Mouse (Mus musculus) brain, embryonic 14.5 days (tissue): ENCODE results near the gene Fbxl14. TPM values are rescaled to one million over a fixed set of nuclear protein-coding genes. Genes with fewer than 3 reads are reported as not detected.
A peak's percentile ranks its signal among the peaks of the same experiment; 100 is the strongest.
"Not testable (repeated sequence)": the region's sequence is repeated elsewhere in the genome, so short reads cannot be mapped to it uniquely, and the experiment has no call there.

Source experiments
- DNase-seq: peaks from one replicate; pipeline ENCODE4 v3.0.0-alpha.2; 2011; ENCODE audit warnings: low read depth
- CTCF ChIP-seq: fragments of 200-500 bp; IDR thresholded peaks from 2 replicates; pipeline ENCODE4 v1.5.1; 2012; ENCODE audit warnings: inconsistent platforms, mild to moderate bottlenecking, moderate library complexity, borderline replicate concordance; ENCODE audit not compliant: insufficient read depth, insufficient read length; ENCODE audit errors: extremely low read depth
- POLR2A ChIP-seq: fragments of 200-500 bp; IDR thresholded peaks from 2 replicates; pipeline ENCODE4 v1.6.1; 2012; ENCODE audit warnings: mild to moderate bottlenecking, inconsistent platforms, borderline replicate concordance; ENCODE audit not compliant: poor library complexity, insufficient read depth, insufficient read length, severe bottlenecking; ENCODE audit errors: extremely low read depth
- polyA plus RNA-seq: library from polyadenylated mRNA; depleted of rRNA; stranded (reverse); fragments of >200 nt; gene quantifications from 2 replicates; pipeline ENCODE4 v1.2.3, GENCODE M21; 2012

The Fbxl14 gene
- polyA plus RNA-seq, 1 experiment, result 57.6 TPM

- TF ChIP-seq POLR2A (no peak), CTCF (no peak)
- DNase-seq, result no peak
Observed at GRCm38 (mm10) chr6:119473446-119473845, 6.0 kb upstream of the Fbxl14 start.

GRCm38 (mm10) chr6:119473992-119474391, 5.5 kb upstream of the Fbxl14 start:
- TF ChIP-seq POLR2A (no peak), CTCF (no peak)
- DNase-seq, result no peak

GRCm38 (mm10) chr6:119475988-119476387, 3.5 kb upstream of the Fbxl14 start:
- TF ChIP-seq POLR2A, result no peak
- no peak for TF ChIP-seq CTCF
- DNase-seq, result no peak

- no peak for TF ChIP-seq POLR2A
- no peak for TF ChIP-seq CTCF
- no peak for DNase-seq
Observed at GRCm38 (mm10) chr6:119477686-119478310, 1.7 kb upstream of the Fbxl14 start.

GRCm38 (mm10) chr6:119478560-119479342, 717 bp upstream of the Fbxl14 start:
- DNase-seq, result peak; percentile 95
- TF ChIP-seq POLR2A (peak; percentile 81), CTCF (no peak)

- peak; percentile 76 for DNase-seq
- TF ChIP-seq CTCF (no peak), POLR2A (no peak)
Observed at GRCm38 (mm10) chr6:119479876-119480705, 623 bp downstream of the Fbxl14 start.

GRCm38 (mm10) chr6:119480706-119481331, 1.4 kb downstream of the Fbxl14 start:
- peak; percentile 55 for DNase-seq
- TF ChIP-seq POLR2A (no peak), CTCF (no peak)

- DNase-seq, result not testable (repeated sequence)
Observed at GRCm38 (mm10) chr6:119481741-119482390, 2.4 kb downstream of the Fbxl14 start.

- TF ChIP-seq POLR2A (no peak), CTCF (peak; percentile 71)
- DNase-seq, result peak; percentile 84
Observed at GRCm38 (mm10) chr6:119482958-119483600, 3.6 kb downstream of the Fbxl14 start.

GRCm38 (mm10) chr6:119485486-119485885, 6.0 kb downstream of the Fbxl14 start:
- DNase-seq, result peak; percentile 66
- TF ChIP-seq POLR2A (no peak), CTCF (no peak)

GRCm38 (mm10) chr6:119486381-119487084, 7.1 kb downstream of the Fbxl14 start:
- no peak for DNase-seq
- no peak for TF ChIP-seq CTCF
- no peak for TF ChIP-seq POLR2A
